Mouse (Mus musculus) adrenal gland, postnatal 36 days (tissue): ENCODE data around the gene 4930595M18Rik. TPM values are rescaled to one million over a fixed set of nuclear protein-coding genes. Genes with fewer than 3 reads are reported as not detected.
A peak's percentile ranks its signal among the peaks of the same experiment; 100 is the strongest.

Experiments used
- DNase-seq, 2 experiments: peaks; one replicate each; pipeline ENCODE4 v3.0.0; 2021; ENCODE audit warnings: mixed read lengths in 1 of 2
- long read RNA-seq, 2 experiments: library from polyadenylated mRNA; stranded (forward); transcript quantifications; one replicate each; pipeline ENCODE4 v2.0.0; 2021; ENCODE audit warnings: borderline sequencing depth in 2 of 2
- total RNA-seq, 2 experiments: library from RNA; stranded (reverse); gene quantifications; 2 replicates each; pipeline ENCODE4 v1.2.3; 2021

The 4930595M18Rik gene
- total RNA-seq, result not detected
- long read RNA-seq, experiment 1, result 0 reads
- long read RNA-seq, experiment 2, result 0 reads

DNA sequence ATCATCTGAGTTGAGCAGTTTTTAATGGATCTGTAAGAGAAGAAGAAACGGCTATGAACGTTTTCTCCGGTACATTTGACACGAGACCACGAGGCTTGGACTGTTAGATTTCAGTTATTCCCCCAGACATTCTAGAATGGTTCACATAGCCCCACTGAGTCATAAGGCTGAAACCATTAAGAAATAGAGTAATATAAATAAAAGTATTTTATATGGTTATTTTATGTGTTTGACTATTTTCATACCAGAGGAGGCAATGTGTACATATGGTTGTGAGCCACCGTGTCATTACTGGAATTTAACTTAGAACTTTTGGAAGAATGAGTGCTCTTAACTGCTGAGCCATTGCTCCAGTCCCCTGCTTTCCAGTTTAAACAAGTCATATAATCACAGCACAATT is at the start of gene 4930595M18Rik:
Gene 4930595M18Rik (minus strand): TSS at position 101 of the 400 bp plus-strand sequence.
- DNase-seq, result no peak

DNA sequence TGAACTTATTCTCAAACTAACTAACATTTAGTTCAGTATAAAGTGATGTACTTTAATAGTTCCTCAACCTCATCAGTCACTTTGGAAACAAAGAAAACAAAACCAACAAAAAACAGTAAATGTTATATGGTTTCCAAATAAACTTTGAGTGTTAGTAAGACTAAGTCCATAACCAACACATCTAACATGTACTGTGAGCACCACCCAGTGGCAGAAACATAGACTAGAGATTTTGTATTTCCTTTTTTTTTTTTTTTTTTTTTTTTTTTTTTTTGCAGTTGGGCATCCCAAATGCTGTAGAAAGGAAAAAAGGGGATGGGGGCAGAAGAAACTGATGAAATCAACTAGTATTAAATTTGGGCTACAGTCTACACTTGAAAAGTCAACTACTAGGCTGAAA is 14.6 kb upstream of the 4930595M18Rik start:
- peak in 1 of 2 experiments; percentile 1 for DNase-seq
